Mouse (Mus musculus) left cerebral cortex, adult 9 months (tissue): Measurements from ENCODE around the gene Fbxl17.

ENCODE experiments used
- DNase-seq, 2 experiments: peaks; one replicate each; pipeline ENCODE4 v3.0.0; 2022; ENCODE audit warnings: low spot score in 2 of 2

The Fbxl17 gene

DNA sequence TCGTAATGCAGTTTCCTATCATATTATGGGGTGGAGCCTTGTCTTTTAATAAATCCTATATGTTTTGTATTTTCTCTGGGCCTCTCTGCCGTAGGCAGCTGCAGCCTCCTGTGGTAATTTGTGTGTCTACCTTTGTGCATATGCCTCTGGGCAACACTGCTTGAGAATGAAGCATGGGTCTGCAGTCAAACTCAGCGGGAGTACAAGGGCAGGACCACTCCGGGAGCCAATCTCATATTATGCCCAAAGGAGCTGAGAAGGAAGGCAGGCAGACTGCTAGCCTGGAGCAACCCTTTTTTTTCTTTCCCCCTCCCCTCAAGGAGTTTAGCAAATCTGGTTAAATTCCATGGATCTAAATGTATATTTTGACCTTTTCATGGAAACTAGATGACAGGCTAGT is 392.3 kb downstream of the Fbxl17 start:
- DNase-seq: no peak

DNA sequence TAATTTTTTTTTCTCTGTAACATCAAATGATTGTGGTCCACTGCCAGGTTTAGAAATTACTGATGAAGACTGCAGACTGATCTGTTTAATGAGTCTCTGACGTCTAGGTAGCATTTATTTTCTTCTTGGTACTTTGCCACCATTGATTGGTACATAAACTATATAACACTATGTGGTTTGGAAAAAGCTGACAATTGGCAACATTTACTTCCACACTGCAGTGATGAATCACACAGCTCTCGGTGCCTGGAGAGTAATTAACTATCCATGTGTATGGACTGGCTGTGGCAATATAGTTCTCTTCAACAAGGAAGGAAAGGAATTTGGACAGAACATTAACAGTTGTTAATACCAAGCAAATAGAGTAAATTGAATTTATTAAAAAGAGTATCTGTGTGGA is 404.3 kb downstream of the Fbxl17 start:
- no peak for DNase-seq

DNA sequence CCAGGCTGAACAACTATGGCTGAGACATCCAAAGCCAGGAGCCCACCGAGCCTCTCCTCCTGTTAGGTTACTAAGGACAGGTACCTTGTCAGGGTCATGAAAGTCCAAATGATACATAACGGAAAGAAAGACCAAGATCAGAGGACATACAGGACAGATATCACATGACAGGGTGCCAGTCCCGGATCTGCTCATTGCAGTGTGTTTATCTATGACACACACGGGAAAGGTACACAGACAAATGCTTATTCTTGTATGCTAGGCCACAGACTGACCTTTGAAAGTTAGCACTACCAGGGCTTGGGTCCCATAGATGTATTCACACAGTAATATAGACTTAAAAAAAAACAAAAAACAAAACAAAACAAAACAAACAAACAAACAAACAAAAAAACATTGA is 404.8 kb downstream of the Fbxl17 start:
- no peak for DNase-seq

DNA sequence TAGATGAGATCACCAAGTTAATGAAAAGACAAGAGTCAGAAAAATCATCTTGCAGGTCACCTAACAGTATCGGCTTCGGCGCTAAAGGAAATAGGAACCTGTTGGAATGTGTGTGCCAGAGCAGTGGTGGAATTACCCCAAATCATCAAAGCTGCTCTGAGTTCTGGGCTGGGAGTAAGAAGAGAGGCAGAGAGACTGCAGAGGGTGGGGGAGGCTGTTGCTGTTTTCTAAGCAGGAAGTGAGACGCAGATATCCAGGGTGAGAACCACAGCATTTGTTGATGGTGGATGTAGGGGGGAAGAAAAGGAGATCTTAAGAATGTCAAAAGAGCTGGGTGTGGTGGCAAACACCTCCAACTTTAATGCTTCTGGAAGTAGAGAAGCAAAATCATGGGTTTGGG is 406.6 kb downstream of the Fbxl17 start:
- DNase-seq: no peak

DNA sequence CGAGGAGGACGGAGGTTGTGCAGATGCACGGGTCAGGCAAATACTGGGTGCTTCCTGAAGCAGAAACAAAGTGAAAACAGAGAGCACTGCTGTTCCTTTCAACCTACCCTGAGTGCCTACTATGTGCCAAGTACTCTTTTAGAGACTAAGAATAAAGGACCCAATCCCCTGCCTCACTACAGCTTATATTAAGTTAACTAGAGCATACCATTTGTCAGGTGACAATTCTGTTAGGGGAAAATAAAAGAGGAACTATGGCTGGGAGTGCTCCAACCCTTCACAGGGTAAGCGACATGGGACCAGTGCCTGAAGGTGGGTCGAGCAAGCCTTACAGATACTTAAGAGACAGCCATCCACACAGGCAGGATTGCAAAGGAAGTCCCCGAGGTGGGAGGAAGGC is 407.0 kb downstream of the Fbxl17 start:
- DNase-seq: no peak

DNA sequence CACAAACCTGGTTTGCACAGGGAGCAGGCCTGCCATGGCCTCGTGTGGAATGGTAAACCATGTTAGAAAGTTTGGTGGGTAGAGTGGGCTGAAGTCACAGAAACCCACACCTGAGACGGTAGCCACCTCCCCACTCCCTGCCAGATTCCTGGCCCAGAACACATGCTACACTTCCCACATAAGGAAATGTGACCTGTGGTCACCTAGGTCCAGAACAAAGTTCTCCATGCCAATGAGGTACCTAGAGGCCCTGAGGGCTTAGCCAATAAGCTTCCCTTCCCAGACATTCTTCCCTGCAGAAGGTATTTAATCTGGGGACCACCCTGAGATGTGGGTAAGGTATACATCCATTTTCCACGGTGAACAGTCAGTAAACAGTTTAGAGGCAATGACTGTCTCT is 409.7 kb downstream of the Fbxl17 start:
- DNase-seq: no peak

DNA sequence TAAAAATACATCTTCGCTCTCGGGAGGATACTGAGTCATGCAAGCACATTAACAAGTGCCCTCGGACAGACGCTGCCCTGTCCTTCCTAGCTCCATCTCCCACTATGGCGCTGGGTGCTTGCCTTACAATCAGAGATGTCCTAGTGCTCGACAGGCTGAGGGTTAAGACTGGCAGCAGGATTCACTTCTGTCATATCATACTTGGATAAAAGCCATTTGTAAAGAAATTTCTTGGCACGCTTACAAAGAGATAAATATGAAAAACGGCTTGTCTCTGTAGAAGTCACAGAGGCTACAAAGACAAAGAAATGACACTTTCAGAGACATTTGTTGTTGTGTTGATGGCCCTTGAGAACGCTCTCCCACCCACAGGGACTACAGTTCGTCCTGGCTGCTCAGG is 412.6 kb downstream of the Fbxl17 start:
- no peak for DNase-seq

DNA sequence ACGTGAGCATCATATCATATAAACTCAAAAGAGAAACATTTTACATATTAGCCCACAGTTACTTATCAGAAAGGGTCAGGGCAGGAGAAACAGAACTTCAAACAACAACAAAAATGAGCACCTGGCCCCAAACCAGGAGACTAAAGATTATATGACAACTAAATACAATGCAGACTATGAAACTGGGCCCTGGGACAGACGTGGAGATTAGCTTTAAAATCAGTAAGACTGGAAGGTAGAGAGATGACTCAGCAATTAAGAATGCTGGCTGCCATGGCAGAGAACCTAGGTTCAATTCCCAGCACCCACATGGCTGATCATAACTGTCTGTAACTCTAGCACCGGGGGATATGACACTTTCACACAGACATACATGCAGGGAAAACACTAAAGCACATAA is 413.3 kb downstream of the Fbxl17 start:
- DNase-seq: no peak

DNA sequence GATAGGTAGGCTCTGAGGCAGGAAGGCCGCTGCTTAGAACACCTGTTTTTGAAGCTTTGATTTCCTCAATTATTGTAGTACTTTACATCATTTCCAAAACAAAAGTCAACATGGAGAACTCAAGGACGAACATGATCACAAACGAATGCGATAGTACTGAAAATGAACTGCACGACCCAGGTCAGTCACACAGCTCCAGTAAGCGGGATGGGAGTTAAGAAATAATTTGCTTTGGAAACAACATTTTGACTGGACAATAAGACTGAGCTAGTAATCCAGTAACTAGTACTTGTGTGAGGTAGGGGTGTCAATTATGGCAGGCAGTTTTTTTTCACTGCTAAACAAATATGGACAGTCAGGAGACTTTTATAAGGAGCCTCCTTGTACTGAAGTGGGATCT is 414.6 kb downstream of the Fbxl17 start:
- no peak for DNase-seq

DNA sequence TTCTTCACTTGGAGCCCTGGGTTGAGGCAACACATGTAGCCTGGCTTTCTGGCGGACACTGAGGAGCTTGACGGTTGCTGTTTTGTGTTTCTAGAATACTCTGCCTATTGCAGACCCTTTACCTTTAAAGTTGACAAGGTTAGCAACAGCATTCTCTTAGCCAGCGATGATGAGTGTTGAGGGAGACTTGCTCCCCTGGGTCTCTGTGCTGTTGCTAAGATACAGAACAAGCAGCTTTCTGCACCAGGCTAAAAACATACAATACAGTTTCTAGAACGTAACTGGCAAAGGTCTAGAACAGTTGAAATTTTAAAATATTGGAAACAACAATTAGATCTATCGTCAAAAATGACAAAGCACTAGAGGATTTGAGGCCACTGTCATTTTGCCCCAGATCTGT is 420.7 kb downstream of the Fbxl17 start:
- DNase-seq: no peak

DNA sequence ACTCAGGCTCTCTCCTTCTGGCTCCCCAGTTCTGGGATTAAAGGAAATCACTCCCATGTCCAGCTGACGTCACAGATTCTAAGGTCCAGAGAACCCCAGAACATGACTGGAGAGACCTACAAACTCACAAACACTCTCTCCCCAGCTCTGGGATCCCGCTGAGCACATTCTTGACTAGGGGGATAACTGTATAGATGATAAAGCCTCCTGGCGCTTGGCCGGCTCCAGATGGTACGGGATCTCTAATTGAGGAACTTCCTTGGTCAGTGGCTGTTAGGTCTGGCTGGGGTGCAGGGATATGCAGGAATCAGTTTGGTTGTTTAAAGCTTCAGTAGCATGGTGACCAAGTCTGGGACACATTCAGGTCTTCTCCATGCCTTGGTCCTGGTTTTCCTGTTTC is 422.3 kb downstream of the Fbxl17 start:
- no peak for DNase-seq

DNA sequence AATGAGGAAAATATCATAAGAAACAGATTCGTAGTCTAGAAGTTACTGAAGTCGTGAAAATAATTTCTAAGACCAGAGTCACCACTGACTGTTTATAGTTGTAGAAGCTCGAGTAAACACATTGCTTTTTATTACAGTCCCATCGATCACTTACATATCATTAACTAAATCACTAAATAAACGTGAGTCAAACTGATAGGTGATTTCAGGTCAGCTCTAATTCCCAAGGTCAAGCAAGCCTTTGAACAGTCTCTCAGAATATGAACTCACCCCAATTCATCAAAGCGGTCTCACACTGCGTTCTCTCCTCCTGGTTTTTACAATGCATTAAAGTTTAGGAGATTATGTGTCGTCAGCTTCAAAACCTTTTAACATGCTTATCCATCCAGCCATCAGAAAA is 423.2 kb downstream of the Fbxl17 start:
- DNase-seq: no peak

DNA sequence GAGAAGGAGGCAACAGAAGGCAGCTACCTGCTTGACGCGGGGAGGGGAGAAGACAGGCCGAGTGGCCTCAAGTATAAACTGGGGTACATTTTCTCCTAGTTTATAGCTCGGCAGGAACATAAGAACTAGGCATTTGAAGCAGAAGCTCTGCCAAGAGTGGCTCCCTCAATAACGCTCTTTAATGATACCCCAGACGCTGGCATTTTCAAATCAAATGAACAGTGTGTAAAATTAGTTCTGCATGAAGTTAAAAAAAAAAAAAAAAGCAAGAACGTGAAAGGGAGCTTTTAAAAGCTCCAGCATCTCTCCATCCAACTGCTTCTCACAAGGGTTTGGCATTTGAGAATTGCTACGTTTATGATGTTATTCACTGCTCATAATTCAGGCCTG is 423.8 kb downstream of the Fbxl17 start:
- no peak for DNase-seq

DNA sequence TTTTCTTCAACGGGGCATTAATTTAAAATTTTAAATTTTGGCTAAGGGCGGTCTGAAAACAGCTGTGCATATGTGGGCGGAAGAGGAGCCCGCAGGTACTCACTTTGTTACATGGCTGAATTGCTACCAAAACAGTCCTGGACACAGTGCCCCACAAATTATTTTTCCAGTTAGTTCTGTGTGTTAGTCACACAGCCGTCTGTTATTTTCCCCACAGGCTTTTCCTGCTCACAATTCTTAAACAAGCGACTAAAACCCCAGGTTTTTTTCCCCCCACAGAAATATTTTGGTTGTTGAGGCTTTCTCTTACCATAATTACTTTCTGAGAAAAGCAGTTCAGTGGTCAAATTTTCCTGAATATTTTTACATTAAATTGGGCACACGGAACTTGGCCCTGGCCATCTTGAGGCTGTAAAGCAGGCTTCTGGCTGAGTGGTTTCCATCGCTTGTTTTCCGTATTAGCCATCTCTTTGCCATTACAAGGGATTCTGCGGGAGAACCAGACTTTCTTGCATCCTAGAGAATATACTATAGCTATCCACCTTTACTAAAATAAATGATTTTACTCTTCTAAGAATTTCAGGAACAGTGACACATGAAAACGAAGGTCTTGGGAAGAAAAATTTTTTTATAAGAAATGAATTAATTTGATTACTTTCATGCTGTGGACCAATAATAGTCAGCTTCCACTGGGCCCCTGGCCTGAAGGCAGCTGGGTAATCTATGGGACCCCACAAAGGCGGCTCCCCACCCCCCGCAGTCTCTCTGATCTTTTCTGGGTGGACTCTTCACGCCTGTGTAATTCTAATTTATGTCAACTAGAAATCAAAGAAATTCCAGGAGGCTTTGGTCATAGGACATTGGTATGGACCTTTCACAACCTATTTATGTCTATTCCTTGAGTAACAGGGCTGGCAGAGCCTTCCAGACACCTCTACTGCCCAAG is 424.5 kb downstream of the Fbxl17 start:
- DNase-seq: no peak

DNA sequence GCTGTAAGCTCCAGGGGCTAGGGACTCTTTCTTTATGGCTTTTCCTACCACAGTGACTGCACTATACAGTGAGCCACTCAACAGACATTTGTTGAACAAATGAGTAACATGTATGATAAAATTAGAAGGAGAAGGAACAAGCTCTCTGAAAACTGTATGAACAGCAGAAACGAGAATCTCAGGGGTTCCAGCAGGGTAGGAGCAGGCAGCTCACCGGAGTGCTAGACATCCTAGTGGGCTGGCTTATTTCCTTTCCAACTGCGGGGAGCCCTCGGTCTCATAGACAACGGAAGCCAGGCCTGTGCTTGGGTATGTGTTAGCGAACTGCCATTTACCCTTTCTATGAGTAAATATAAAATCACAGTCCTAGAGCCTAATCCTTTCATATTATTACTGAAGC is 426.5 kb downstream of the Fbxl17 start:
- DNase-seq: no peak

DNA sequence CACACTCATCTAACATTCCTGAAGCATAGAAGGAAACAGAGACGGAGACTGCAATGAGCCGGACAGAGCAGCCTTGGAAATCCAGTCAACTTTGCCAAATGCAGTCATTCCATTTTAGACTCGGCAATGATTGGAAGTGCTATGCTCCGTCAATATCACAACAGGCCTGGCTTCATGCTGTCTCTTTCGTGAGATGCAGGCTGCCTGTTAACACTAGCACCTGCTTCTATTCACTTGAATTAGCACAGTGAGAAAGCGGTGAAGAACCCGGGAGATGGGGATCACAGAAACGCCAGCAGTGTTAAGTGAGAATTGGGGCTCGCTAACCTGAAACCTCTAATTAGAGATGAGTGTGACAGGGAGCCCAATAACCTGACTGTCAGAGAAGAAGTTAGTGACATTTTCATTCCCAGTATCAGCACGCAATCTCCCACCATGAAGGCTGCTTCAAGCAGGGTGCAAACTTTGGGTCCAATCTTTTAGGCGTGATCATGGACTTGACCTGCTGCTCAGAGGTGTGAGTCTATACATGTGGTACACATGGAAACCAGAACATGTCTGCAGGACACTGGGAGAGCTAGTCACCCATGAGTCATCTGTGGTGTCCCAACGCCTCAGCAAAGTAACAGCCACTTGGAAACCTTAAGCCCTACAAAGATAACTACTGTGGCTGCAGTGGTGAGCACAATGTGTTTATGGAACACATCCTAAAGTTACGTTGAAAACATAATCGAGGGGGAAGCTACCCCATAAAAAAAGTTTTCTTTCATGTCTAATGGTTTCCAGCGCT is 428.5 kb downstream of the Fbxl17 start:
- DNase-seq: no peak

DNA sequence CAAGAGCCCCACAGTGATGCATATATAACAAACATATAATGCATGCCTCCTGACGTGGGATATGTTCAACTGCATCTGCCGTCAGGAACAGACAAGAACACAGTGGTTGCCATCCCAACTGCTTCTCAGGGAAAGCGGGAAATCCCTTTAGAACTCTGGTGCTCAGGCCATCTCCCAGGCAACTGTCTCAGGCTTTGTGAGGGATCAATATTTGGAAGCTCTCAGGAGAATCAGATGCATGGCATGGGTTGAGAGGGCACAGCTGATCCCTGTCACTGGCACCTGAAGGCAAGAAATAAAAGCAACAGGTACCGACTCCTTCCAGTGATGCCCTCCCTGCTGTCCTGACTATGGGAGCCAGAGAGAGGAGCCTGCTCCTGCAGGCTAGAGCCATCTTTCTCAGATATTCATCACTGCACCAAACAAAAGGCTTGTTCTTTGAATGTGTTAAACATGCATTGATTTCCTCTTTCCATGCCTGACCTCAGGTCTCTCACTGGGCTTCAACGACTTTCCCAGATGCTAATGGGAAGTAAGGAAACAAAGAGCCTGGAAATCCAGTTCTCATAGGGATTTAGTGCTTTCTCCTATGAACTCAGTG is 429.6 kb downstream of the Fbxl17 start:
- no peak for DNase-seq

DNA sequence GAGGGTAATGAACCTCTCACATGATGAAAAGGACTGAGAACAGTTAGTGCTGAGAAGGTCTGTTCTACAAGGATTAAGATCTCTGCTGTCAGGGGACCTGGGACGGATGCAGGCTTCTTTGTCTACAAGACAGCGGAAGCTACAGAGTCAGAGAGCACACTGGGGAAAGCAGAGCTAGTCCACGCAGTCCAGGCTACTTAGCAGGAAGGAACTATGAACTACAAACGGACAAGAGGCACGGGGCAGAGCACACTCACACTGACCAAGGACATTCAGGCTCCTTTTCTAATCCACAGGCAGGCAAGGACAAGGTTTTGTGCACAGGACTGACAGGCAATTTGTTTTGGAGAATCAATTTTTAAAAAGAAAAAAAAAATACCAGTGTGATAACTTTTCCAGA is 437.0 kb downstream of the Fbxl17 start:
- DNase-seq: no peak

DNA sequence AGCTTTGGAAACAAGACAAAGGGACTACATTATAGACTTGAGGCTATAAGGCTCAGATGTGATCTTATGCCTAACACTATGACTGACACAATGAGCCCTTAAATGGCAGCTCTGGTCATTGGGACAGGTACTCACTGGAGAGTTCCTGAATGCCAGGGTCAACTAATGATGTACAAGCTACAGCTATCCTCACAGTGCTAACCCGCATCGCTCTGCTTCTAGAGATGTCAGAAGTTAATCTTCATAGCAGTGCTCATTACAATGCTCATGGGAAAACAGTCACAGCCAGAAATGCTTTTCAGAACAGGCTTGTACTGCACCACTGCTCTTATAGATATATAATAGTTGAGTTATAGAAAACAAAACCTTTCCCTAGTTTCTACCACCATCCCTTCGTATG is 438.0 kb downstream of the Fbxl17 start:
- DNase-seq: no peak

DNA sequence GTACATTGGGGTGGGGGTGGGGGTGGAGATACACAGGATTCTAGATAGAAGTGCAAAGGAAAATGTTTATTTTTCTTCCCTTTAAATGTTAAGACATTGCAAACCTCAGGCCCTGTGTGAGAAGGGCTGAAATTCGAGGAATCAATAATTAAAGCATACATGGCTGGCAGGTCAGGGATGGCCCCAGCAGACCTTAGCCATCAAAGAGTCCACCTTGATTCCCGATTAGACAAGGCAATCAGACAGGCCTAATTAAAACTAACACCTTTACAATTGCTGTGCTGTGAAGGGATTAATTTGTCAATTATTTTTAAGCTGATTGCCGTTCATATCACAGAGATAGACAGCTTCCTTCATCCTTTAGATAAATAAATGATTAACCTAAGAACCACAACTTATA is 439.0 kb downstream of the Fbxl17 start:
- no peak for DNase-seq

DNA sequence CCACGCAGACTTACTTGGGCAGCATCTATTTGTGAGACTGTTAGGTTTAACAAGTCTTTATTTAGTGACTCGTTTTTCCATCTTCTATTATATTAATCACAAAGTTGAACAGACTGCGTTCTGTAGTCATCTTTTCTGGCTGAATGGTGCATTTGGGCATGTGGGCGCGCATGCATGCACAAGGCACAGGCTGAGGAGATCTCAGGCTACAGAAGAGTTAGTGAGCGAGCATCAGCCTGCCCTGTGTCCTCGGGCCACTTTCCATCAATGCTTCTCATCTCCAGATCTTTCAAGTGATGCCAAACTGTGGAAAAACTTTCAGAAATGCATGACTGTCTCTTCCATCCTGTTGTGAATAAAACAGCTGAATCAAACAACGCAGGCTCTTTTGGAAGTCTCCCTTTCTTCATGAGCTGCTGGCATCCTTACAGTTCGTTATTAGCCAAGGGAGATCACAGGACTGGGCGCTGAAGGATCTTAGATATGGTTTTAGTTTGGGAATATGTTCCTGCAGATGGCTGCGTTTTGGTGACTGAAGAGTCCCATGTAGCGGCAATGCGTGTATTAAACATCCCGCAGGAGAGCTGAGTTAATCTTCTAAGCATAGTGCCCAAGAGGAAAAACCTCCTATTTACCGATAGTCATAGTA is 442.0 kb downstream of the Fbxl17 start:
- no peak for DNase-seq

DNA sequence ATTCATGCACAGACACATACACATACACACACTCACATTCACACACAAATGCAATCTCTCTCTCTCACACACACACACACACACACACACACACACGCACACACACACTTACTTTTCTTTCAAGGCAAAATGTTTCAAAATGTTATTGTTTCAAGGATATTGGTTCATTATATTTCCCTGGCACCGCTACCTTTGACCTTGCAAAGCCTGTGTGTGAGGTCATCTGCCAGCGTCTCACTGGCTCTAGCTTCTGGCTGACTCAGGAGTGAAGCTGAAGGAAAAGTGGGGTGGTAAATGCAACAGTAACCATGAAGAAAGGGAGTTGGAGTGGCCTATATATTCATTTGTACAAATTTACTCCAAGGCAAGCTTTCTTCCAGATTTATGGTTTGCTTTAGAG is 442.8 kb downstream of the Fbxl17 start:
- no peak for DNase-seq
